Mouse (Mus musculus): ENCODE results near the gene Sfswap.
A peak's percentile ranks its signal among the peaks of the same experiment; 100 is the strongest.

Sfswap gene

GRCm38 (mm10) chr5:129527162-129527561, 26.1 kb downstream of the Sfswap start:
- DNase-seq (ENCODE audit: extremely low read depth, low read depth, low spot score), result no peak

DNA sequence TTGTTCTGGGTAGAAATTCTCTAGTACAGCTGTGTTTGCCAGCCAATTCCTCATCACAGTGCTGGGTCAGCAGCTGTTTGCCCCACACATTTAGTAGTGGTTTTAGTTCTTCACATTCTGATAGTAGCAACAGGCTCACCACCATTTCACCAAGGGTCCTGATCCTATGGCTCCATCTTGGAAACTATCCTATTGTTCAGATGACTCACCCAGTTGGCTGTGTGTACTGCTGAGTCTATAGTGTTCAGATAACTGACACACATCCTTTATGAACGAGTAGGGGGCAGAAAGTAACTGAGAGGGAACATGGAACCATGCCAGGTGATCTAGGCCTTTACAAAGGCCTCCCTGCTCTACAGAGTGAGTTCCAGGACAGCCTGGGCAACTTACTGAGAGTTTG, 28.6 kb downstream of the Sfswap start:
- DNase-seq (ENCODE audit: extremely low read depth, low read depth, low spot score), result no peak

- DNase-seq (ENCODE audit: extremely low read depth, low read depth, low spot score), result no peak
Measured at GRCm38 (mm10) chr5:129533731-129534130, 32.7 kb downstream of the Sfswap start.

DNA sequence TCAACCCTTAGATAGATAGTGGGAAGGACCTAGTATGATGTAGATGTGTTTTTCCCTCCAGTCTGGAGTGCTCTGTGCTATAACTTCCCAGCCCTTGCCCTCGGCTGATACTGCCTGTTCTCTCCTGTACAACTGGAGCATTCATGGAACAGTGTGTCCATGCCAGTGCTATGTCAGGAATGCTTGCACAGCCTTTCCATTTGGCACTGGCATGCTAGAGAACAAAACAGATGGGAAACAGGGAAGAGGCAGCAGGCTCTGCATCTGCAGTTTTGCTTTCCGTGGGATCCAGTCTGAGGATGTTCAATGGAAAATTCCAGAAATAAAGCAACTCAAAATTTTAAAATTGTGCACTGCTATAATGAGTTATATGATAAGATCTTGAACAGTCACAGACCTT, 33.5 kb downstream of the Sfswap start:
- no peak for DNase-seq (ENCODE audit: extremely low read depth, low read depth, low spot score)

DNA sequence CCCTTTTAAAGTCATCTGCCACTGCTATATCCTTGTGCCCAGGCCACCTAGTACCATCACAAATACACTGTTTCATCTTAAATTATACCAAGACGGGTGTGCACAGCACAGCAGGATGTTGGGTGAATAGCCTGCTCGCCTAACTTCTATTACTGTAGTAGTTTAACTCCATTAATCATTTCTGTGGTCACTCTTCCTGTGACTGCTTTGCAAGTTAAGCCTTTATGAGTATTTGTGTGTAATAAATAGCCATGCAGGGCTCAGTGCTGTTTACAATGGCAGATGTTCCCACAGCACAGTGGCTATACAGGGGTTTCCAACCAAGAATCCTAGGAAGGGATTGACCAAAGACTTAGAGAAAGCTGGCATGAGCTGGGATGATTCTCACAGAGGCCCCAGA, 34.0 kb downstream of the Sfswap start:
- no peak for DNase-seq (ENCODE audit: extremely low read depth, low read depth, low spot score)

DNA sequence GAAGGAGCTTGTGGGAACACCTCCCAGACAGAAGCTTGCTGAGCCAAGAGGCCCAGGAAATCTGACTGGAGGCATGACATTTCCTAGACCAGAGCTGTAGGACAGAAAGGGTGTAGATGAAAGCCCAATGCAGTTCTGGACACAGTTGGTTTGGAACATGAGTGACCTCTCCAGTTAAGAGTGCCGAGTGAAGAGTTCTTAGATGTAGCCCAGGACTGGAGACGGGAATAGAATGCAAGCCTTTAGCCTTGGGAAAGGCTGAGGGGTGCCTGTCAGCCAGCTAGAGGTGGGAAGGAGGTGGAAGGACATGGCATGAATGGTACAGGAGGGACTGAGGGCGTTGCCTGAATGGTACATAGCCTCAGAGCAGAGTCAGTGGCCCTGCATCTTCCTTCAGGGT, 34.4 kb downstream of the Sfswap start:
- DNase-seq (ENCODE audit: extremely low read depth, low read depth, low spot score), result no peak

DNA sequence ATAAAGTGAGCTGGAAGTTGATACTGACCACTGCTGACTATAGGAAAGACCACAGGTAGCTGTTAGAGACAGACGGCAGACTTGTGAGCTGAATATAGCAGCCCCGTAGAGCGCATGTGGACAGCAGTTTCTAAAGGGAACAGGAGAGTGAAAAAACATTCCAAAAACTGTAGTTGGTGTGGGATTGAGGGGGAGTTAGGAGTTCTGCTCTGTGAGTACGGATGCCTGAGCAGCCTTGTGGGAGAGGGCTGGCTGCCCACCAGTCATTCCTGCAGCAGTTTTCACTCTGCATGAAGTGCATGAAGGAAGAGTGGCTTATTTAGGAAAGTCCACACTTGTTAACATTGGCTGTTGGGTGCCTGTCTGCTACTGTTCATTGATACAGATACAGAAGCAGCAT, 37.8 kb downstream of the Sfswap start:
- no peak for DNase-seq (ENCODE audit: extremely low read depth, low read depth, low spot score)

- no peak for DNase-seq (ENCODE audit: extremely low read depth, low read depth, low spot score)
Measured at GRCm38 (mm10) chr5:129542236-129542635, 41.2 kb downstream of the Sfswap start.

GRCm38 (mm10) chr5:129545787-129546186, 44.8 kb downstream of the Sfswap start:
- DNase-seq (ENCODE audit: extremely low read depth, low read depth, low spot score), result no peak

DNA sequence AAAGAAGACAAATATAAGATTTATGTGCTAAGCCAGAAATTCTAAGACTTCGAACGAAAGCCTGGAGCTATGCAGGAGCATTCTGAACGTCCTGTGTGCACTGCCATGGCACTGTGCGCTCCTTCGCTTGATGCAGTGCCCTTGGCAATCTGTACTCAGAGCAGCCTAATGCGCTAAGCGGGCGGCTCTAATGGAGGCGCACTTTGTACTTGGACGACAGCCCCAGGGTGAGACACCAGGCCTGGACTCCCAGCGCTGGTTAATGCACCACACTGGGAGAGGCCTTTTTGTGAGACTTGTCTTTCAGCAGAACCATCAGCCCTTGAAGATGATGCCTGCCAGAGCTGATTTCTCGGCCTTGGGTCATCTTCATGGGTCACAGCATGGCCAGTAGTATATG, 48.7 kb downstream of the Sfswap start:
- no peak for DNase-seq (ENCODE audit: extremely low read depth, low read depth, low spot score)

DNA sequence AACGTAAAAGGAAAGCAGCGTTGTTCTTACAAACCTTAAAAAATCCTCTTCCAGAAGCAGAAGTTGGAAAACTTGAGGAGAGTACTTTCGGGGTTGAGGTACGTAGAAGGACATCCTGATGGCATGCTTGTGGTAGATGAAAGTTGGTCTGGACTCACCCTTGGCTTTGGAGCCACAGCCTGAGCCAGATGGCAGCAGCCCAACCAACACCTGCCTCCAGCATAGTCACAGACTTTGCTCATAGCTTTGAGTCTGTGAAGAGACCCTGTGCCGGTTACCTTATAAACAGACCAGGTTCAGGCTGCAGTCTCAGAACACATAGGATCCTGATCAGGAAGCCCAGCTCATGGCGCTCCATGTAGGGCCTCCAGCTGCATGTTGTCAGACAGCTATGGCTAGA, 49.8 kb downstream of the Sfswap start:
- DNase-seq (ENCODE audit: extremely low read depth, low read depth, low spot score), result no peak

DNA sequence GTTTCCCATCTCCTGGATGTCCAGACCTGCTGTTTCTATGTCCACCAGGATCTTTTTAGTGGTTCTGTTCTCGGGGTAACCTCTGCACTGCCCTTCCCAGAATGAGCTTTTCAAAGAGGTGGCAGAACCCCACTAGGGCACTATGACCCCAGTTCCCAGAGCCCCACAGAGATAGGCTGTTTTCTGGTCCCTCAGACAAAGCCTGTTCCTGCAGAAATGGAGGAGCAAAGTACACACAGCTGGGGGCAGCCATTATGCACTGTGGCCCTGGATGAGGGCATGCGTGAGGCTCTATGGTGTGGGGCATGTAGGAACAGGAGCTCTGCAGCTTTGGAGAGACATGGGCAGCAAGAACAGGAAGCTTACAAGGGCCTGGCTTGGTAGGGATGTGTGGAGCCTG, 51.0 kb downstream of the Sfswap start:
- no peak for DNase-seq (ENCODE audit: extremely low read depth, low read depth, low spot score)

- no peak for DNase-seq (ENCODE audit: extremely low read depth, low read depth, low spot score)
Measured at GRCm38 (mm10) chr5:129553642-129554041, 52.6 kb downstream of the Sfswap start.

DNA sequence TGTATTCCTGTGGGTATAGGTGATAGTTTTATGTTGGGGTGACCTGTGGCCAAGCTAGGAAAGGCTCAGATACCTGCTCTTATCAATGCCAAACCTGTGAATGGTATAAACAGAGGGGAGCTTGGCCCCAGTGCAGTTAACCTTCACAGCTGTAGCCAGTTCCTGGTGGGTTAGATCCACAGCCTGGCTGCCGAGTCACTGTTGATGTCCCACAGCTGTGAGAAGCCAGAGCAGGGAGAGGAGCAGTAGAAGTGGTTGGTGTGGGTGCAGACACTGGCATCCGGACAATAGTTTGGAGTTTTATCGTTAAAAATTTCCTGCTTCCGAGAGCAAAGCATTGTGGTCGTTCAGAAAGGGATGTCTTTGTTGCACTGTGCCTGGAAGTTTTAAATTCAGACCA, 57.6 kb downstream of the Sfswap start:
- DNase-seq (ENCODE audit: extremely low read depth, low read depth, low spot score), result no peak

DNA sequence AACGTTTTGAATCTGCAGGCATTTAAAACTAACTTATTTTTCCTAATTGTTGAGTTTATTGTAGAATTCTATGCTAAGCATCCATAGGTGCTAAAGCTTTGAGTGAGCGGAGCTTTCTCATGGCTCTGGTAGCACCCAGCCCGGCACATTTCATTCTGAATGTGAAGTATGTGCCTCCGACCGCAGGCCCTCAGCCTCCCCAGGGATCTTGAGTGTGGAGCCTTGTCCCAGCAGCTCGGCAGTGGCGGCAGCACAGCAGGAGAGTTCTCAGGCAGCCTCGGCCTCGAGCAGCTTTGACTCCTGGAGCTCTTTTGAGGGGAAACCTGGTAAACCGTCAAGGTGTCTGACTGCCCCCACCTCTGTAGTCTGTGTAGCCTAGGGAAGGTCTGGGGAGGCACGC, 58.3 kb downstream of the Sfswap start:
- DNase-seq (ENCODE audit: extremely low read depth, low read depth, low spot score), result no peak

GRCm38 (mm10) chr5:129562342-129562741, 61.3 kb downstream of the Sfswap start:
- DNase-seq (ENCODE audit: extremely low read depth, low read depth, low spot score), result no peak

- no peak for DNase-seq (ENCODE audit: extremely low read depth, low read depth, low spot score)
Measured at GRCm38 (mm10) chr5:129568596-129568995, 67.6 kb downstream of the Sfswap start.

DNA sequence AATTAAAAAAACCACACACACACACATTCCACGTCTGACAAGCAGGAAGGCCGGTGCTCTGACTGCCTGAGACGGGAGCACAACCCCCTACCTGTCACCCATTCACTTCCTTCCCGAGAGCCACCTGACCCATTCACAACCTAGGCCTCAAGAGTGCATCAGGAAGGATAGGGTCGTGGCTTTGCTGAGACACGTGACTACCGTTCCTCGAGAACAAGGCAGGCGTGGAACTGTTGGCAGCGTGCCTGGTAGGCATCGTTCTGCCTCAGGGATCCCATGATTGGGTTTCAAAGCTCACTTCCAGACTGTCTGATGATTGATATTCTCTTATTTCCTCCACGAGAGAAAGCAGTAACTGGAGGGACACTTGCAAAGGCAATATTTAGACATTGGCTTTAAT, 77.2 kb downstream of the Sfswap start:
- no peak for DNase-seq (ENCODE audit: extremely low read depth, low read depth, low spot score)

DNA sequence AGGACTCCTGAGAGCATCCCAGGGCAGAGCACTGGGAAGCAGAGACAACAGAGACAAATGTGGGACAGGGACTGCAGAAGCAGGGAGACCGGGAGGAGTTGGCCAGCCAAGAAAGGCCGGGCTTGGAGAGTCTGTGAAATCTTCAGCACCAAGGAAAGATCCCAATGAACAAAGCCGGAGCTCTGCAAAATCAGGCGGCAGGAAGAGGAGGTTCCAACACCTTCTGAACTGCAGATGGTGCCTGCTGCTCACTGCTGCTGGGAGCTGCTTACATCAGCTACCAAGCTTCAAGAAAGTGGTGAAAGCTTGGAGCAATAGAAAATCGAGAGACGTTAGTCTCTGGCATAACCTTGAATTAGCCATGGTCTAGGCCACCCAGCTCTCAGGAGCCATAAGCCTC, 79.0 kb downstream of the Sfswap start:
- DNase-seq (ENCODE audit: extremely low read depth, low read depth, low spot score), result no peak

- DNase-seq (ENCODE audit: extremely low read depth, low read depth, low spot score), result no peak
Measured at GRCm38 (mm10) chr5:129580572-129580971, 79.6 kb downstream of the Sfswap start.

- peak; percentile 62 for DNase-seq (ENCODE audit: extremely low read depth, low read depth, low spot score)
Measured at GRCm38 (mm10) chr5:129581015-129581414, 80.0 kb downstream of the Sfswap start.

- no peak for DNase-seq (ENCODE audit: extremely low read depth, low read depth, low spot score)
Measured at GRCm38 (mm10) chr5:129583331-129583730, 82.3 kb downstream of the Sfswap start.

GRCm38 (mm10) chr5:129583761-129584582, 83.0 kb downstream of the Sfswap start, which contains the start of gene Mmp17:
Gene Mmp17 (plus strand): TSS chr5:129584169.
- DNase-seq (ENCODE audit: extremely low read depth, low read depth, low spot score), result no peak

Data from fat pad, adult 2 months (tissue).